Mouse (Mus musculus) adrenal gland, postnatal 25 days (tissue): Measurements from ENCODE around the gene Gabrg1. TPM values are rescaled to one million over a fixed set of nuclear protein-coding genes. Genes with fewer than 3 reads are reported as not detected.

Experiments used
- DNase-seq: peaks from one replicate; pipeline ENCODE4 v3.0.0; 2021; ENCODE audit warnings: mixed read lengths
- long read RNA-seq: library from polyadenylated mRNA; stranded (forward); transcript quantifications from one replicate; pipeline ENCODE4 v2.0.0, GENCODE M21; 2021
- total RNA-seq: library from RNA; stranded (reverse); gene quantifications from 2 replicates; pipeline ENCODE4 v1.2.3, GENCODE M21; 2021

Gabrg1 gene
- total RNA-seq: not detected in 2 replicates
- long read RNA-seq: 0 reads

DNA sequence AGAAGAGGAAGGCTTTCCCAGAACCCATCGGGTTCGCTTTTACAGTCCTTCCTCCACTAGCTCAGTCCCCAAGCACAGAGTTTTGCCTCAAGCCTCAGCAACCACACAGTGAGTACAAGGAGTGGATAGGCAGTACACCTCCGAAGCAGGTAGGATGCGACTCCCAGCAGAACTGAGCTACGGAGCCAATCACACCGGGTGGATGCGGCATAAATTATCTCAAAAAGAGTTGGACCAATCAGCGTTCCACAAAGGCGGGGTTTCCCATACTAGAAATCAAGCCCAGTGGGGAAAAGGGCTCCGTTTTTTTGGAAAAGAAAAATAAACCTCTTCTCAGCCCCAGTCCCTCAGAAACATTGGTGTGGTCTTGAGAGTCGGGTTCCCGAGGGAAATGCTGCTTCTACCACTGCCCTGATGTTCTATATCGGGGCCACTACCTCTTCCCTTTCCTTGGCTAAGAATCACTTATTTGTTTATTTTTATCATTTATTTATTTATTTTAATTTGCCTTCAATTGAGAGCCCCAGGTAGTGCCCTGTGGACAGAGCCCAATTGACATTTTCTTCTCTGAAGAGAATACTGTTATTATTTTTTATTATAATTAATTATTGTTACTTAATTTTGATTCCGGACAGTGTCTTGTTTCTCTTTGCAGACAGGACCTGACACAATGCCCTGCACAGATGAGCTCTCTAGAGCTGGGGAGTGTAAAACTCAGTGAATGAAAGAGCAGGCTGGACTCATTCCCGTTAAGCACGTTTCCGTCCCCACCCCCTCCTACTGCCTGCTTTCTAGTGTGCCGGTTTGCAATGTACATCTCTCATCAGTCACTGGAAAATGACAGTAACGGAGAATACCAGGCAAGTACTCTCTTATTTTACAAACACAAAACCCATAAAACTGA, at the start of gene Gabrg1:
Gene Gabrg1, minus strand, starts transcription at position 426 of the 904 bp plus-strand sequence.
- peak; percentile 17 for DNase-seq

DNA sequence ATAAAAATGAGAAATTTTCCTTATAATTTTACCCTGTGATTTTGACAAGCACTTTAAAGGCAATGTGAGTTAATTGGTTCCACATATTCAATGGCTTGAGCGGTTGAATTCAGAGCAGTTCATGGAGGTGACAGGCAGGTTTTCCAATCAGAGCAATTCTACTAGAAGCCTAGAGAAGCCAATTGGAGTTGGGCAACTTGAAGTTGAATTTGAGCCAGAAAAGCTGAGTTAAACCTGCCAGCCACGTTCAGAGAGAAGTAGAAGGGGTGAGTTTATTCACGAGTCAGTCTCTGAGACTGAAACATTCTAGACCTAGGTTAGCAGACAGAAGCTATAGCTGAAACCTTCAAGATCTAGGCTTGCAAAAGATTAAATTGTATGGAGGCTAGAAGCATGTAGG, 41.6 kb upstream of the Gabrg1 start:
- no peak for DNase-seq

GRCm38 (mm10) chr5:70870081-70870480, 27.7 kb upstream of the Gabrg1 start:
- DNase-seq: no peak

- peak; percentile 9 for DNase-seq
Measured at GRCm38 (mm10) chr5:70843096-70843734, 798 bp upstream of the Gabrg1 start.

DNA sequence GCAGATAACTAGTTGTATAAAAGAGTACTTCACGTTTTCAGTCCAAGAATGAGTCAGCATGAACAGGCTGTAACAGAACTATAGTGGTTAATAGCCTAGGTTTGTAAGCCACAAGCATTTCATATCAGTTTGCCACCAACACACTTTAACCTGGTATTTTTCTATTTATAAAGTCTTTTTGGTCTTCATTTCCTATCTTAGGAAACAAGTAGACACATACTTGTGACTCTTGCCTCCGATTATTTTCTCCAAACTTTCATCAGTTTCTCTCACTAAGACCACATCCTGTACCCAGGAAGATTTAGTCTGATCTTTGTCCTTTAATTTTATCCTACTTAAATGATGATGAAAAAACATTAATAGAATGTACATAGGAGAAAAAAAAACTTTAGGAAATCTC, 23.7 kb downstream of the Gabrg1 start:
- no peak for DNase-seq

- no peak for DNase-seq
Measured at GRCm38 (mm10) chr5:70736156-70736555, 106.3 kb downstream of the Gabrg1 start.

DNA sequence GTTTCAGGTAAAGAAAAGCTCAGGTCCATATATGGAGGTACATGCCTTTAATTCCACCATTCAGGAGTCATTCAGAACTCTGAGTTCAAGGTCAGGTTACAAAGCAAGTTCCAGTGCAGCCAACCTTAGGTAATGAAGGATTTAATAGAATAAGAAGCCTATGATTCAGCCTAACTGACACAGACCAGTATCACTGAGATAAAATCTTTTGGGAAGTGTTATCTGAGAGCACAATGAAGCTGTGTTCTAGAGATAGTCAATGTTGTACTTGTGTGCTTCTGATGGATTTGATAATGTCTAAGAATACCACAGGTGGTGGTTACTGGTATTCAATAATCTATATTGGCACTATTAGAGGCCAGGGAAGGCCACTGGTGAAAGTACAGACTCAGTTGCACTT, 138.1 kb downstream of the Gabrg1 start:
- DNase-seq: no peak
